Mouse (Mus musculus) embryonic facial prominence, embryonic 11.5 days (tissue): ENCODE measurements around the gene Lef1. TPM values are rescaled to one million over a fixed set of nuclear protein-coding genes. Genes with fewer than 3 reads are reported as not detected.

ENCODE experiments used
- ATAC-seq: fragments of 200-750 bp; cut with Nextera tagmentation; replicated peaks from 2 replicates; pipeline ENCODE4 v1.8.0; 2017; ENCODE audit warnings: low read depth; ENCODE audit not compliant: insufficient number of reproducible peaks, low FRiP score, low TSS enrichment
- DNase-seq: peaks from one replicate; pipeline ENCODE4 v3.0.0-alpha.2; 2015; ENCODE audit warnings: low spot score
- H3K27ac ChIP-seq: fragments of 300-500 bp; sonication (generic); replicated peaks from 2 replicates; pipeline ENCODE4 v1.5.1; 2014; ENCODE audit warnings: mild to moderate bottlenecking, low read depth, low read length, control low read depth
- H3K27me3 ChIP-seq: fragments of 300-500 bp; sonication (generic); 2 replicates; pipeline ENCODE4 v1.6.1; 2014; ENCODE audit warnings: mild to moderate bottlenecking, low read length, moderate library complexity, mixed read lengths; ENCODE audit not compliant: control insufficient read depth, insufficient read depth
- H3K36me3 ChIP-seq: fragments of 300-500 bp; sonication (generic); replicated peaks from 2 replicates; pipeline ENCODE4 v1.6.1; 2014; ENCODE audit warnings: low read depth, mild to moderate bottlenecking, low read length, moderate library complexity, mixed read lengths; ENCODE audit not compliant: control insufficient read depth, insufficient read depth
- H3K4me1 ChIP-seq: fragments of 300-500 bp; sonication (generic); 2 replicates; pipeline ENCODE4 v1.6.1; 2014; ENCODE audit warnings: low read length, mixed read lengths; ENCODE audit not compliant: control insufficient read depth, insufficient read depth
- H3K4me2 ChIP-seq: fragments of 300-500 bp; sonication (generic); 2 replicates; pipeline ENCODE4 v1.6.1; 2014; ENCODE audit warnings: low read depth, mild to moderate bottlenecking, control low read depth, low read length, moderate library complexity
- H3K4me3 ChIP-seq: fragments of 300-500 bp; sonication (generic); 2 replicates; pipeline ENCODE4 v1.5.1; 2014; ENCODE audit warnings: low read depth, low read length, control low read depth
- H3K9ac ChIP-seq: fragments of 300-500 bp; sonication (generic); replicated peaks from 2 replicates; pipeline ENCODE4 v1.6.1; 2014; ENCODE audit warnings: mild to moderate bottlenecking, control low read depth, low read length
- H3K9me3 ChIP-seq: fragments of 300-500 bp; sonication (generic); replicated peaks from 2 replicates; pipeline ENCODE4 v1.6.1; 2016; ENCODE audit warnings: mild to moderate bottlenecking, low read length, inconsistent platforms, mixed read lengths; ENCODE audit not compliant: control insufficient read depth
- WGBS: fragments of 180-500 bp; shearing (Covaris S2); extraction: QIAGEN DNeasy Blood & Tissue Kit; methylation state at CpG from one replicate; pipeline ENCODE4 v1.1.7; 2014; 5-methylcytosine and 5-hydroxymethylcytosine counted together
- polyA plus RNA-seq: library from polyadenylated mRNA; unstranded; fragments of >200 nt; fragmentation: Nextera tagmentation; extraction: Ambion mirVana; gene quantifications from 2 replicates; pipeline ENCODE4 v1.2.1, GENCODE M21; 2014

Gene Lef1
- polyA plus RNA-seq, 1 experiment from 2014 or later, result 87.2 TPM

DNA sequence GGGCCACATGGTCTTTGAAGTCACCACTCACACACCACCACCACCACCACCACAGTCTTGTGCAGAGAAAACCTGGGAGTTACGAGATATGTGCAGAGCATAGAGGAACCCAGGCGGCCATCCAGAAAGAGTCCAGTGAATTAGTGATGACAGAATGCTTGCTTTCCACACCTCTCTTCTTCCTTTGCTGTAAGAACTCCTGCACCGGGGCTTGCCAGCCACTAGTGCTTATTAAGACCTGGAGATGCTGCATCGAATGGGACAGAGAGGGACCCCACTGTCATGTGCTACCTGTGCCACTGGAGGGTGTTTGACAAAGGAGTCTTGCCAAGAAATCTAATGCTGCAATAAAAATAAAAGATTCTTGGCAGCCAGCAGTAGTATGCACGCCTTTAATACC lies 97.6 kb downstream of the Lef1 start:
- H3K9me3 ChIP-seq, result no peaks in the 10 kb centered on the region
- DNase-seq (no peak), ATAC-seq (no peak)
- no peak overlapping the region for H3K4me2 ChIP-seq
- H3K36me3 ChIP-seq, result no peaks in the 10 kb centered on the region; the same call in 1 of the 2 replicates
- H3K27ac ChIP-seq, result no peak overlapping the region
- H3K9ac ChIP-seq, result no peak overlapping the region
- H3K4me3 ChIP-seq, result no peak overlapping the region
- WGBS, result 74% methylated on average over 5 of the region's 5 CpGs
- no peaks in the 10 kb centered on the region for H3K27me3 ChIP-seq
- H3K4me1 ChIP-seq, result no peaks in the 10 kb centered on the region

DNA sequence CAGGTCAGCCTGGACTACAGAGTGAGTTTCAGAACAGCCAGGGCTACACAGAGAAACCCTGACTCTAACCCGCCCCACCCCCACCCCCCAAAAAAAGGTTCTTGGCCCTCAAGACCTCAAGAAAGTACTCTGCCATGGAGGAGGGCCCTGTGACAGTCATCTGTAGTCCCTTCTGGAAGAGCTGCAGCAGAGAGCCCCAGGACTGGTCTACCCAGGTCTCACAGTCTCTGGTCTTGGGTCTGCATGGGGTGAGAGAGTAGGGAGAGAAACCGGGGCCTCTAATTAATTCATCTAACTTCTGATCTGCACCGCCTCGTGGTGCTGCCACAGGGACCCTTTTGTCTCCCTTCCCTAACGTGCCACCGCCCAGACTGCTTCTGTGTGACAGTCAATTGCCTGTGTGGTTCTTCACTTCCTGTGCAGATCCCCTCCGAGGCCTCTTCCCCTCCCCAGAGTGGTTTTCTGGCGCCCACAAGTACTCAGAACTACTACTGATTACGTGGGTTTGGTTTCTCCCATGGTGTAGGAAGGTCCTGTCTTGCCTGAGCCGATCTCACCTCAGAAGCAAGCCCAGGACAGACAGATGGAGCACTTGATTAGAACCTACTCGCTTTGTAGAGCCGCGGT lies 98.1 kb downstream of the Lef1 start:
- DNase-seq (no peak), ATAC-seq (no peak)
- Histone ChIP-seq H3K27me3 (no peaks in the 10 kb centered on the region), H3K4me3 (no peak overlapping the region), H3K36me3 (no peaks in the 10 kb centered on the region; the same call in 1 of the 2 replicates), H3K27ac (no peak overlapping the region), H3K9me3 (no peaks in the 10 kb centered on the region), H3K4me1 (no peaks in the 10 kb centered on the region), H3K9ac (no peak overlapping the region), H3K4me2 (no peak overlapping the region)
- 57% methylated on average over 13 of the region's 13 CpGs for WGBS

DNA sequence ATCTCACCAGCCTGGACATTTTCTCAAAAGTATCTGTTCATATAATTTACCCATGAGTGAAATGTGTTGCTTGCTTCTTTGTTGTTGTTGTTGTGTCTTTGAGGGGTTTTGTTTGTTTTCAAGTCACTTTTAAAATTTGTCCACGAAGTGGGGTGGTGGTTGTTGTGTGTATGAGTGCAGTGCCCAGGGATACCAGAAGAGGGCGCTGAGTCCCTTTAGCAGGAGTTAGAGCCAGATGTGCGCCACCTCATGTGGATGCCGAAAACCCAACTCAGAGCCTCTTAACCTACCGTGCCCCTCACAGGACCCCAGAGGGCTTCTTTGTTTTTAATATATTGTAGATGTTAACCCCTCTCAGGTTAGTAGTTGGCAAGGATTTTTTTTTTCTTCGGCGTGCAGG lies 101.9 kb downstream of the Lef1 start:
- Histone ChIP-seq H3K9me3 (no peaks in the 10 kb centered on the region), H3K36me3 (no peaks in the 10 kb centered on the region; the same call in 1 of the 2 replicates), H3K4me3 (no peak overlapping the region), H3K9ac (no peak overlapping the region), H3K27me3 (no peaks in the 10 kb centered on the region), H3K4me2 (no peak overlapping the region), H3K27ac (no peak overlapping the region), H3K4me1 (no peaks in the 10 kb centered on the region)
- 82% methylated on average over 7 of the region's 7 CpGs for WGBS
- ATAC-seq (no peak), DNase-seq (no peak)

DNA sequence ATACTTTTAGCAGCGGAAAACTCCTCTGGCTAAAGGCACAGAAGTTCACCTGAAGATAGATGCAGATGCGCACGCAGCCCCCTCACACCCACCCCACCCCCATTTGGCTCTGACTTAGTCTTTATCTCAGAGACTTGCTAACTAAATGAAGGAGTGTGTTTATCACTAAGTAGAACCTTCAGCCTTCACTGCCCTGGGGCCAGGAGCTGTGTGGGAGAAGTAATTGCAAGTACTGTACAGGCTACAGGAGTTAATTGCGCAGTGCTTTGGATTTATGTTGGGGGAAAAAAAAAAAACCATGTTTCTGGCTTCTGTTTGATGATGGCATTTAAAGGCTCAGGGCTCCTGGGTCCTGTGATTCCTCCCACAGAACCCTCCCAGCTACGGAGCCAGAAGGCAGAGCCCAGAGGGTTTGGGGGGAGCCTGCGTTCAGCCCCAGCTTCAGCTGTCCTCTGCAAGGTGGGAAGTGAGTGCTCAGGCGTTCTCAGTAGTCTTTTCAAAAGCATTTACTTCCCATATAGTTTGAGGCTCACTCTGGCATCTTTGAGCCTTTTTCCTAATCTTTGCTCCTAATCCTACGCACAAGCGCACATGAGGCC lies 103.9 kb downstream of the Lef1 start:
- H3K36me3 ChIP-seq, result no peaks in the 10 kb centered on the region
- H3K4me1 ChIP-seq, result no peaks in the 10 kb centered on the region
- WGBS, result 78% methylated on average over 9 of the region's 9 CpGs
- DNase-seq (no peak), ATAC-seq (no peak)
- no peak overlapping the region for H3K4me2 ChIP-seq
- H3K9ac ChIP-seq, result no peak overlapping the region
- no peaks in the 10 kb centered on the region for H3K27me3 ChIP-seq
- H3K27ac ChIP-seq, result no peak overlapping the region
- no peaks in the 10 kb centered on the region for H3K9me3 ChIP-seq
- H3K4me3 ChIP-seq, result no peak overlapping the region

DNA sequence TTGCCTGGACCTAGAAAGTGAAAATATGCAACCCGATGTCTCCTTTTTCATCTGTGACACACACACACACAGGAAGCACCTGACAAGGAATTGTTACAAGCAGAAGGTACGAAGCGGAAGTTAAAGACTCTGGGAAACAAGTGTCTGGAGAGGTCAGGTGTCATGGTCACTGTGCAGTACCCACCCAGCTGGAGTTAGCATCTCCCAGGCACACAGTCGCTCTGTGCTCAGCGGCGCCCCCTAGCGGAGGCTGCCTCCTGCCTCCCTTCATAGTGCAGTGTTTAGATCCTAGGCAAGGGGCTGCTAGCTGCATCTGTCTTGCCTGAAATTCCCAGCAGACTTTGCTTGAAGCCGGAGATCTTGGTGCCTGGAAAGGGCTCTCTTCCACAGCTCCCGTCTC lies 104.6 kb downstream of the Lef1 start:
- H3K4me3 ChIP-seq, result no peak overlapping the region
- no peak for ATAC-seq
- DNase-seq, result no peak
- no peaks in the 10 kb centered on the region for H3K27me3 ChIP-seq
- H3K36me3 ChIP-seq, result no peaks in the 10 kb centered on the region
- no peak overlapping the region for H3K4me2 ChIP-seq
- H3K27ac ChIP-seq, result no peak overlapping the region
- no peaks in the 10 kb centered on the region for H3K9me3 ChIP-seq
- WGBS, result 62% methylated on average over 9 of the region's 9 CpGs
- no peaks in the 10 kb centered on the region for H3K4me1 ChIP-seq
- no peak overlapping the region for H3K9ac ChIP-seq

GRCm38 (mm10) chr3:131218636-131219390 lies 108.5 kb downstream of the Lef1 start:
- WGBS, result 41% methylated on average over 14 of the region's 14 CpGs
- no peak overlapping the region for H3K27ac ChIP-seq
- no peaks in the 10 kb centered on the region for H3K4me1 ChIP-seq
- H3K27me3 ChIP-seq, result no peaks in the 10 kb centered on the region
- H3K4me2 ChIP-seq, result no peak overlapping the region
- ATAC-seq (no peak), DNase-seq (no peak)
- H3K9me3 ChIP-seq, result no peaks in the 10 kb centered on the region
- H3K4me3 ChIP-seq, result no peak overlapping the region
- no peaks in the 10 kb centered on the region for H3K36me3 ChIP-seq
- H3K9ac ChIP-seq, result no peak overlapping the region

- H3K27ac ChIP-seq, result no peak overlapping the region
- H3K4me3 ChIP-seq, result no peak overlapping the region
- DNase-seq, result no peak
- 74% methylated on average over 6 of the region's 6 CpGs for WGBS
- H3K4me1 ChIP-seq, result no peaks in the 10 kb centered on the region
- H3K4me2 ChIP-seq, result no peak overlapping the region
- H3K9me3 ChIP-seq, result no peaks in the 10 kb centered on the region
- no peaks in the 10 kb centered on the region for H3K36me3 ChIP-seq
- H3K9ac ChIP-seq, result no peak overlapping the region
- no peaks in the 10 kb centered on the region for H3K27me3 ChIP-seq
- ATAC-seq, result no peak
Measured at GRCm38 (mm10) chr3:131228083-131228482, 117.8 kb downstream of the Lef1 start.

- DNase-seq (no peak), ATAC-seq (no peak)
- H3K9ac ChIP-seq, result no peak overlapping the region
- no peak overlapping the region for H3K4me3 ChIP-seq
- no peak overlapping the region for H3K4me2 ChIP-seq
- H3K4me1 ChIP-seq, result no peaks in the 10 kb centered on the region
- H3K36me3 ChIP-seq, result no peaks in the 10 kb centered on the region; the same call in 1 of the 2 replicates
- WGBS, result 66% methylated on average over 6 of the region's 6 CpGs
- H3K27ac ChIP-seq, result no peak overlapping the region
- no peaks in the 10 kb centered on the region for H3K9me3 ChIP-seq
- no peaks in the 10 kb centered on the region for H3K27me3 ChIP-seq
Measured at GRCm38 (mm10) chr3:131237061-131237460, 126.8 kb downstream of the Lef1 start.
